Mouse (Mus musculus) CH12.LX (cell line): ENCODE measurements around the gene Gmppa.

Experiments used
- CTCF ChIP-seq, 2 experiments: IDR thresholded peaks in 1 of 2; conservative IDR thresholded peaks in 1 of 2; 2 replicates each; pipeline ENCODE4 v1.5.1; 2011 to 2012; ENCODE audit warnings: low read depth in 2 of 2, low read length in 2 of 2, improper control_type of control experiment in 1 of 2, inconsistent platforms in 1 of 2, mild to moderate bottlenecking in 1 of 2, moderate library complexity in 1 of 2
- E2F4 ChIP-seq: IDR thresholded peaks from 2 replicates; pipeline ENCODE4 v1.6.1; 2011; ENCODE audit warnings: low read depth, low read length, improper control_type of control experiment; ENCODE audit not compliant: insufficient replicate concordance
- HCFC1 ChIP-seq: IDR thresholded peaks from 2 replicates; pipeline ENCODE4 v1.6.1; 2012; ENCODE audit warnings: low read depth, mild to moderate bottlenecking, inconsistent platforms, low read length, improper control_type of control experiment
- JUND ChIP-seq: conservative IDR thresholded peaks from 2 replicates; pipeline ENCODE4 v1.6.1; 2011; ENCODE audit warnings: low read depth, low read length, improper control_type of control experiment
- POLR2A ChIP-seq: IDR thresholded peaks from 2 replicates; pipeline ENCODE4 v1.6.1; 2011; ENCODE audit warnings: low read depth, mild to moderate bottlenecking, improper control_type of control experiment, low read length
- RCOR1 ChIP-seq: conservative IDR thresholded peaks from 2 replicates; pipeline ENCODE4 v1.6.1; 2012; ENCODE audit warnings: low read depth, mild to moderate bottlenecking, inconsistent platforms, low read length, improper control_type of control experiment
- TBP ChIP-seq: conservative IDR thresholded peaks from 2 replicates; pipeline ENCODE4 v1.6.1; 2011; ENCODE audit warnings: low read depth, low read length, improper control_type of control experiment
- USF1 ChIP-seq: IDR thresholded peaks from 2 replicates; pipeline ENCODE4 v1.6.1; 2014; ENCODE audit warnings: low read depth, mild to moderate bottlenecking, inconsistent platforms, low read length, improper control_type of control experiment
- USF2 ChIP-seq: conservative IDR thresholded peaks from 2 replicates; pipeline ENCODE4 v1.6.1; 2011; ENCODE audit warnings: low read depth, low read length, improper control_type of control experiment

DNA sequence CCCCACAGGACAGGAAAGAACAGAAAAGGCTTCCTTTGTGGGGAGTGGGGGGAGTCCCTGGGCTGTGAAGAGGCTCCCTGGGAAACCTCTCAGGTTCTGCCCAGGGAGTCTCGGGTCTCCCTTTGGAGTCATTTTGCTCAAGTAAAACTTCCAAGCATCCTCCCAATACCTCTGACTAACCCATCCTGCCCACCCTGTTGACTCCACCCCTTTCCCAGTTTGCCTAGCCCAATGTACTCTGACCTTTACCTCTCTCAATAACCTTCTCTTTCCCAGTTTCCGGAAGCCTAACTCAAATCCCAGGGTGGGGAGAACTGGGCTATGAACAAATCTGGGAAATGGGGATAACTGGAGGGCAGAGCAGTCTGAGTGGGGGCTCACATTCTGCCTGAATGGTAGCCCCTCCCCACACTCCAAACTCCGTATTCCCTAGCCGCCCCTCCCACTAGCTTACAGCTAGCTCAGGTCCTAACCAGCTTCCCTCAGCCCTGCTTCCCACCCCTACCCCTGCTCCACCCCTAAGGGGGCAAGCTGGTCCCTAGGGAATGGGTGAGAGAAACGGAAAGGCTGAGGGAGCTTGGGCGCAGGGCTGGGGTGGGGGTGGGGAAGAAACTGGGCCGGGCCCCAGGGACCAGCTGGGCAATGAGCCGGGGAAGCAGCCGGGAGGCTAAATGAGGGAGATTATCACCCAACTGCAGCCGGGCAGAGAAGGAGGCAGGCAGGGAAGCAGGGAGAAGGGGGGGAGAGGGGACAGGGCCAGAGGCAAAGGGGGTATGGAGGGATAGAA is 11.7 kb downstream of the Gmppa start:
- TF ChIP-seq CTCF (conservative IDR thresholded peaks at IDR 0.05 in 1 of 2, IDR thresholded peaks at IDR 0.05 in 1 of 2; ENCODE audit: low read depth in 2 of 2, low read length in 2 of 2) (no peak), TBP (no peak), JUND (no peak), USF1 (no peak), USF2 (no peak), POLR2A (no peak), E2F4 (no peak), HCFC1 (no peak), RCOR1 (no peak)
